Mouse (Mus musculus) embryo, embryonic 11 days (tissue): ENCODE results near the gene Carhsp1.

ENCODE experiments used
- DNase-seq: peaks from one replicate; pipeline ENCODE4 v3.0.0-alpha.2; 2015

The Carhsp1 gene

DNA sequence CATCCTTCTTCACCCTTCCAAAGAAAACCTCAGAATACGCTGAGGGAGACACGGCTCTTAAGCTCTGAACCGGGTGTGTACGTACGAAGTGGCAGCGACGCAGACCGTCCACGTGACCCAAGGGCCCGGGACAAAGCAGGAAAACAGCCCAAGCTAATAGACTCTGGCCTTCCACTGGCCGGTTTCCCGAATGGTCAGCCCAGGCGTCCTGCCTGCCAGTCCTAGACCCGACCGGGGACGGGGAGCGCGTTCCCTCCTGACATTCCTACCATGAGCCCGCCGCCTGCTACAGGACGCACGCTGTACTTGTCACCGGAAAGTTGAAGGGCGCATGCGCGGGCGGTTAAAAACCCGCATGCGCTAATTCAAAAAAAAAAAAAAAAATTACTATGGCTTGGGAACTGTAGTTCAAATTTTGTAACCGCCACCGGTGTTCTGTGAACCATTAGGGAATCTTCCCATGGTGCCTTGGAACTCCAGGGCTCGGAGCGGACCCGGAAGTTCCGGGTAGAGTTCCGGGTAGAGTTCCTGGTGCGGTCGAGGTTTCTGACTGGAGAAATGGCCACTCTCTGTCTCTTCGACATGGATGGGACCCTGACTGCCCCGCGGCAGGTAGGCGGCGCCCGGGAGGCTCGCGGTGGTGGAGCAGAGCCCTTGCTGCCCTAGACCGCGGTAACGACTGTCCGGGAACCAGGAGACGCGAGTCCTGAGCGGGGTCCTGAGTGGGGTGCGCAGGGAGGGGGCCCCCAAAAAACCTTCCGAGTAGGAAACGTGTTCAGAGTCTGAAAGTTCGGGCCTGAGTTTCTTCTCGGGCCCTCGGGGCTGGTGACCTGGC, 34.5 kb downstream of the Carhsp1 start, which contains the start of the genes Pmm2 and Tmem186:
Pmm2 (plus strand) TSS at position 458 of the 835 bp plus-strand sequence.
Tmem186 (minus strand) TSS at position 496 of the 835 bp plus-strand sequence.
- DNase-seq: peak; percentile 92

DNA sequence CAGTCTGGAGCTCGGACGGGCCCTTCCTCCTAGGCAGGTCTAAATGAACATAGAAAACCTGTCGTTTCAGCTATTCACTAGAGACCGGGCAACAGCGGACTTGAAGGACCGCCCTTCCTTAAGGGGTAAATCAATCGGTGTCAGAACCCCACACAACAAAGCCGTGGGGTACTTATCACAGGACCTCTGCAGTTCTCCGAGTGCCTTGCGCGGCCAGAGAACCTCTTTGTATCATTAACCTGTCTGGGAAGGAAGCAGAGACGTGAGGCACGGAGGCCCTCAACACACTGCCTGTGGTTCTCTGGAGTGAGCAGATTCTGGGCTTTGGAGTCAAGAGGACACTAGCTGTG, 35.1 kb downstream of the Carhsp1 start:
- no peak for DNase-seq

GRCm38 (mm10) chr16:8631428-8631827, 40.5 kb downstream of the Carhsp1 start:
- DNase-seq: no peak

GRCm38 (mm10) chr16:8630419-8630818, 41.5 kb downstream of the Carhsp1 start:
- DNase-seq: no peak

GRCm38 (mm10) chr16:8620315-8621115, 51.4 kb downstream of the Carhsp1 start:
- no peak for DNase-seq

DNA sequence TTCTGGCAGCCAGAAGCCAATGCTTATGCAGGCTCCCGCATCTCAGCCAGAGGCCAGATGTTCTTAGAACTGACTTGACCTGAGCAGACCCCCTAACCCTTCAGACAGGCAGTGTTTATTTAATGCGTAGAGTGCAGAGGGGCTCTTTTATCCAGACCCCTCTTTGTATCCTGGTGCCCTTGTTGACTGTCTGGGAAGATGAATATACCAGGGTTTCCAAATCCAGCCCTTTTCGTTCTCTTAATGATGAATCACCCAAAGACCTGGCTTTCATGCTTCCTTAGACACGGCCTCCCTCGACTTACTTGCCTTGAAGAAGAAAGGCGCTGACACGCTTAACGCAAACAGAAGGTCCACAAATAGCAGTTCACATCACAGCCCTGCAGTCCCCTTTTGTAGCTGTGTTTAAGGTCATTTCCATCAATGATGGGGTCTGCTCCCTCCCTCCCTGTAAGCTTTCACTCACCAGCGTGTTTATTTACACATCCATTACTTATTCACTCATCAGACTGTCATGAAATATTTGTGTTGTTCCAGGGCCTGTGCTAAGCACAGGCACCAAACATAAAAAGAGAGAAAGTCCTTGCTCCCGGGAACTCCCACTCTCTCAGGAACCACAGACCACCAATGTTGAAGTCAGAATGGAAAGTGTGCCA, 52.2 kb downstream of the Carhsp1 start:
- DNase-seq: peak; percentile 56

DNA sequence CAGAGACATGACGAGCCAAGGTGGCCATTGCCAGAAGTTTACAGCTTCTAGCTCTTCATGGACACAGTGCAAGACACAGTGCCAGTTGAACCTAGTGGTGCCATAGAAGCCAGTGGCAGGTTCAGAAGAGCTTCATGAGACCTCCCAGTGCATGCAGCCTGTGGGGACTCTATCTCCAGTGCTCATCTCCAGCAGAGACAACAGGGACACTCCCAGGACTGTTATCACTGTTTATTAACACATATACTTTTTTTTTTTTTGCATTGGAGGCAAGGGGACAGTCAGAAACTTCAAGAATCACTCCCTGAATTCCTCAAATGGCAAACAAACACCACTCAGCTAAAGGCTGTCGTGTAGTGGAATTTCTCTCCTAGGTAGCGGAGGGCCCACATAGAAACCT, 58.5 kb downstream of the Carhsp1 start:
- DNase-seq: no peak

DNA sequence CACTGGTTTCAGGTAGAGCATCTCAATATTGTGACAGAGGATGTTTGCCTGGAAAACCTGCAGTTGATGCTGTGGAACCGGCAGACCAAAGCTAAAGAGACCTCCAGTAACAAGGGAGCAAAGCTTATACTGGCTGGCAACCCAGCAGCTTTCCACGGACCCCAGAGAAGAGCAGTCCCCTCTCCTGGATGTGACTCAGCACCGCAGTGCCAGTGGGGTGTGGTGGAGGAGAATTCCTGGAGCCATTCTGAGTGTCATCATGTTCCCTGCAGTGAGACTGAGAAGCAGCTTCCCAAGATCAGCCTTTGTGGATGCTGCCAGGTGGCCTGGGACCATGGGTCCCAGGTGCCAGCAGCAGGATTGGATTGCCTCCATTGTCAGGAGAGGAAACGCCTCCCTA, 58.9 kb downstream of the Carhsp1 start:
- no peak for DNase-seq

DNA sequence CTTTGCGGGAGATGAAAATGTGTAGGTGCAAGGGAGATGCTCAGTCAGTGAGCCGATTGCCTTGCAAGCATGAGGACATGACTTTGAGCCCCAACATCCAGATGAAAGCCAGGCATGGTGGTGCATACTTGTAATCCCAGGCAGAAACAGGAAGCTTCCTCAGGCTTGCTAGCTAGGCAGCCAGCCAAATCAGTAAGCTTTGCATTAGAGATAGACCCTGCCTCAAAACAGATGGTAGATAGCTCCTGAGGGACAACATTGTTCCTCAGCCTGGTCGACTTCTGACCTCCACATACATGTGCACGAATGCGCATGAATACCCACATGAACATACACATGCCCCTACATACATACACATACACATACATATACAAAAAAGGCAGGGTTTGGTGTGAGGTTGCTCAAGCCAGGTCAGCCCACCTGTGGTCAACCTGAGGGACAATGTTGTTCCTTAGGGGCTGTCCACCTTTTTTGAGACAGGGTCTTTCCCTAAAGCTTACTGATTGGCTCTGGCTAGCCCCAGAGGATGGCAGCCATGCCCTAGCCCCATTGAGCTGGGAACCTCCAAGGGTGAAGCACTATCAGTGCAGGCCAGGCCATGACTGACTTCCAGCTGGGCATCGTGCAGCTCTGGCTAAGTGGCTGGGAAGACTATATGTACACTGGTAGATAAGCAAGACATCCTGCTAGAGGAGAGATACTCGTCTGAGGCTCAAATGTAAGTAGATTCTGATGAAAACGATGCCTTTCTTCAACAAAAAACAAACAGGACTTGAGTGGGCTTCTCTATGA, 59.5 kb downstream of the Carhsp1 start:
- DNase-seq: no peak

- no peak for DNase-seq
Measured at GRCm38 (mm10) chr16:8610397-8610796, 61.6 kb downstream of the Carhsp1 start.
